Mouse (Mus musculus) neutrophil, adult 5-6 weeks (primary cell): ENCODE measurements around the gene Trim47. TPM values are rescaled to one million over a fixed set of nuclear protein-coding genes. Genes with fewer than 3 reads are reported as not detected.

ENCODE experiments used
- ATAC-seq: fragments of 151-379, 151-347 bp; 2 replicates; pipeline ENCODE4 v1.8.0; 2017; ENCODE audit warnings: mild to moderate bottlenecking, moderate TSS enrichment; ENCODE audit not compliant: insufficient number of reproducible peaks, poor library complexity, low FRiP score, severe bottlenecking; ENCODE audit errors: extremely low read depth
- total RNA-seq: library from RNA; stranded (forward); fragments of 200-1000 nt; gene quantifications from 2 replicates; pipeline ENCODE4 v1.2.3, GENCODE M21; 2017

Gene Trim47
- total RNA-seq, 1 experiment from 2014 or later, result 0.23 TPM

- no peak for ATAC-seq
These were observed 16.5 kb downstream of the Trim47 start for GRCm38 (mm10) chr11:116110540-116110939.

GRCm38 (mm10) chr11:116110131-116110530, 16.9 kb downstream of the Trim47 start:
- ATAC-seq, result no peak

GRCm38 (mm10) chr11:116109441-116110081, 17.4 kb downstream of the Trim47 start:
- no peak for ATAC-seq

GRCm38 (mm10) chr11:116108464-116109137, 18.4 kb downstream of the Trim47 start:
- no peak for ATAC-seq

- ATAC-seq, result no peak
These were observed 19.2 kb downstream of the Trim47 start for GRCm38 (mm10) chr11:116107777-116108285.

- ATAC-seq, result no peak
These were observed 19.8 kb downstream of the Trim47 start for GRCm38 (mm10) chr11:116106963-116107776.

GRCm38 (mm10) chr11:116106154-116106962, 20.7 kb downstream of the Trim47 start:
- ATAC-seq, result no peak

GRCm38 (mm10) chr11:116105065-116105464, 21.9 kb downstream of the Trim47 start:
- no peak for ATAC-seq

GRCm38 (mm10) chr11:116104006-116104646, 22.9 kb downstream of the Trim47 start:
- ATAC-seq, result no peak

- ATAC-seq, result no peak
These were observed 23.4 kb downstream of the Trim47 start for GRCm38 (mm10) chr11:116103572-116103971.

GRCm38 (mm10) chr11:116102472-116102871, 24.5 kb downstream of the Trim47 start:
- no peak for ATAC-seq

- no peak for ATAC-seq
These were observed 25.1 kb downstream of the Trim47 start for GRCm38 (mm10) chr11:116101931-116102381.

- ATAC-seq, result no peak
These were observed 26.2 kb downstream of the Trim47 start for GRCm38 (mm10) chr11:116100839-116101238.

- ATAC-seq, result no peak
These were observed 26.6 kb downstream of the Trim47 start for GRCm38 (mm10) chr11:116100385-116100784.

- ATAC-seq, result no peak
These were observed 27.5 kb downstream of the Trim47 start for GRCm38 (mm10) chr11:116099462-116099861.

- ATAC-seq, result no peak
These were observed 28.1 kb downstream of the Trim47 start for GRCm38 (mm10) chr11:116098711-116099460.

GRCm38 (mm10) chr11:116096213-116097108, 30.5 kb downstream of the Trim47 start:
- no peak for ATAC-seq
